Mouse (Mus musculus): ENCODE results near the gene Zfp790.
A peak's percentile ranks its signal among the peaks of the same experiment; 100 is the strongest.

The Zfp790 gene

DNA sequence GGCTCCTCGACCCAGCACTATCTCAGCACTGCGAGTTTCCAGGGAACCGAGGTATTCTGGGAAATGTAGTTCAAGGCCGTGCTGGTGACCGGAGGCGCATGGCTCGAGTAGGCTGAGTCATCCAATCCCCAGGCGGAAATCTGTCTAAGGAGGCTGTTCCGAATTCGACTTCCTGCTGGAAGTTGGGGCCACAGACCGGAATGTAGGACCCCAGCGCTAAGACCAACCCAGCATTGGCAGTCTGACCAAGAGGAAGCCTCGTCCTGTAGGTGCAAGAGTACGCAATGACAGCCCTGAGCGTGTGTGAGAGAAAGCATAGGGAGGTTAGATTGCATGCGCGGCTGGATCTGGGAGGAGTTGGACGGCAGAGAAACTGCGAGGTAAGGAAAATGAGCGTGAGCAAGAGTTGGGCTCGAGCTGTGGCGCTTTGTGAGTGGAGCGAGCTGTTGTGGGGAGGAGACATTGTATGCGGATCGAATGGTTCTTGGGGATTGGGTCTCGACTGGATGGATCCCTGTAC, at the start of gene Zfp790:
Gene Zfp790, plus strand, starts transcription at position 205 of the 520 bp plus-strand sequence.
- peak; percentile 99 for DNase-seq (ENCODE audit: low read depth, low spot score)

GRCm38 (mm10) chr7:29767058-29767686, 48.7 kb upstream of the Zfp790 start:
- DNase-seq (ENCODE audit: low read depth, low spot score): peak; percentile 97

DNA sequence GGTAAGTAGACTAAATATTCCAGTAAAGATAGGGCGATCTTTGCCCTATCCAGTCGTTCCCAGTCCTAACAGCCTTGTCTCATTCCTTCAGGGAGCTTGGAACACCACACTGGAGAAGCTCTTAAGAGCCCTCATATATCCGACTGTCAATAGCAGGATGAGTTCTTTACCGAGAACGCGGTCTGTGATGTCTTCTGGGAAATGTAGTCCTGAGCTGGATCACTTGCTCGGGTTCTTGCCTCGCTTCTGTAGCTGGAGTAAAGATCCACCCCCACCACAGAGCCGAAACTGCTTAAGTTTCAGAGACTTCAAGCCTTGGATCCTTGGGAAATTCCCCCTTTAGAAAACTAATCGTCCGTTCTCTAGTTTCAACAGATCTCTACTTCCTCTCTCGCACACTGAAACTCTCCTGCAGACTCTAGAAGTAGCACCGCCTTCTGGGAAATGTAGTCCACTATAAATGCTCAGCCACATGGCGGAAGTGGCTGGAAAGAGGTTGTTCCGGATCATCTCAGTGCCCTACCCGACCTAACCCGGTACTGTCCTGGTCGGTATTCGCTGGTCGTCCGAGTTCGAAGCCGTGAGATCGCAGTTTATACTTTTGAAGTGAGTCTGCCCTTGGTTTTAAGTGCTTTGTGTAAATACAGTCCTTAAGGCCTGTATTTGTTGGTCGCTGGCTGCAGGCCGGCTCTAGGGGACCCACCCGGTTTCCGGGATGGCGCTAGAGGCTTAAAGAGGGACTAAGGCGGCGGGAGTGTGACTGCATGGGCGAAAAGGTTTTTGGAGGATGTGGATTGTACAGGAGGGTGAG, 47.6 kb upstream of the Zfp790 start, which contains the start of gene Zfp84:
Gene Zfp84, plus strand, starts transcription at position 463 of the 811 bp plus-strand sequence.
- DNase-seq (ENCODE audit: low read depth, low spot score): peak; percentile 98

GRCm38 (mm10) chr7:29768980-29769379, 46.9 kb upstream of the Zfp790 start:
- DNase-seq (ENCODE audit: low read depth, low spot score): no peak

GRCm38 (mm10) chr7:29773503-29773902, 42.4 kb upstream of the Zfp790 start:
- DNase-seq (ENCODE audit: low read depth, low spot score): no peak

GRCm38 (mm10) chr7:29774371-29774770, 41.5 kb upstream of the Zfp790 start:
- no peak for DNase-seq (ENCODE audit: low read depth, low spot score)

DNA sequence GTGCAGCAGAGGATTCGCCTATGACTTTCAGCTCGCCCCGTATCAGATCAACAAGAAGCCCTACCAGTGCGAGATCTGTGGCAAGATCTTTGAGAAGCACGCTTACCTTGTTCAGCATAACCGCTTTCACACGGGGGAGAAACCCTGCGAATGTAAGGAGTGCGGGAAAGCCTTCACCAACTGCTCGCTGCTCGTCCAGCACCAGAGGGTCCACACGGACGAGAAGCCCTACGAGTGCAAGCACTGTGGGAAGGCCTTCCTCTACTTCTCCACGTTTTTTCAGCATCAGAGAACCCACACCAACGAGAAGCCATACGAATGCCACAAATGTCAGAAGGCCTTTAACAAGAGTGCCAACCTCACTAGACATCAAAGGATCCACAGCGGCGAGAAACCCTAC, 39.3 kb upstream of the Zfp790 start:
- DNase-seq (ENCODE audit: low read depth, low spot score): no peak

DNA sequence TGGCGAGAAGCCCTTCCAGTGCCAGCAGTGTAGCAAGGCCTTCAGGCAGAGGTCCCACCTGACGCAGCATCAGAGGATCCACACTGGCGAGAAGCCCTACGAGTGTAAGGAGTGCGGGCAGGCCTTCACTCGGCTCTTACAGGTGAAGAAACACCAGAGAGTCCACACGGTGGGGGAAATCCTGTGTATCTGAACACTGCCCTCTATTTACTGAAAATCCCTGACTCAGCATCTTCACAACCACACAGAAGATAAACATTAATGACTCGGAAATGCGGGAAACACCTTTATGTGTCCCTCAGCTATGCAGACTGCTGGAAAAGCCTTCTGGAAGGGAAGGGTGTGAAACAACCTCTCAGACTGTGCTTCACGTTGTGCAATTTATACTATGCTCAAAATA, 38.5 kb upstream of the Zfp790 start:
- DNase-seq (ENCODE audit: low read depth, low spot score): no peak

GRCm38 (mm10) chr7:29783871-29784551, 31.9 kb upstream of the Zfp790 start, which contains the start of gene Zfp30:
Gene Zfp30, plus strand, starts transcription at chr7:29783998.
- peak; percentile 97 for DNase-seq (ENCODE audit: low read depth, low spot score)

- peak; percentile 41 for DNase-seq (ENCODE audit: low read depth, low spot score)
Observed at GRCm38 (mm10) chr7:29785023-29785422, 30.9 kb upstream of the Zfp790 start.

GRCm38 (mm10) chr7:29785888-29786287, 30.0 kb upstream of the Zfp790 start:
- no peak for DNase-seq (ENCODE audit: low read depth, low spot score)

GRCm38 (mm10) chr7:29792906-29793305, 23.0 kb upstream of the Zfp790 start:
- DNase-seq (ENCODE audit: low read depth, low spot score): no peak

DNA sequence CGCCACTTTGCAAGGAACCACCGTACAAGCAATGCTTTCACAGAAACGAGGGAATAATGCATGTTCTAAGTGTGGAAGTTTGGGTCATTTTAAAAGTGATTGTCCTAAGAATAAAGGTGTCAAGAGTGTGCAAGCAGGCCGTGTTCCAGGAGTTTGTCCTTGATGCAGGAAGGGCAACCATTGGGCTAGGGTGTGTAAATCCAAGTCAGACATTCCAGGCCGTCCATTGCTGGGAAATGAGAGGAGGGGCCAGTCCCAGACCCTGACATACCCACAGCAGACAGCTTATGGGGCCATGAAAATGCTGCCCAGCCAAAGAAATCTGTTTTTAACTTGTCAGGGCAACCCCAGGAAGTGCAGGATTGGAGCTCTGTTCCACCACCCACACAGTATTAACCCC, 8.9 kb upstream of the Zfp790 start:
- DNase-seq (ENCODE audit: low read depth, low spot score): no peak

DNA sequence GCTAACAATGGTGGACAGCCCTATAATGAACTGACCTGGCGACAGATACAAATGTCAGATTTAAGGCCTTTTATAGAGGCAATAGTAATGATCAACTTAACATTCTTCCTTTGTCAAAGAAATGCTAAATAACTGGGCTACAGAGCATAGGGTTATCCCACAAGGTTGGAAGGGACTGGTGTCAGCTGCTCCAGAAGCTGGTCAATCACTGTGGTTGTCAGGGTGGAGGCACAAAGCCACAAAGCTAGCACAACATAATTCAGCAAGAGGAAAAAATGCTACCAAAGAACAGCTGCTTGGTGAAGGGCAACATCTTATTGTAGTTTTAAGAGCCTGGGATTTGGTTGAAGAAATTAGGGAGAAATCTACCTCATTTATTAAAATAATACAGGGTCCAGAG, 3.7 kb upstream of the Zfp790 start:
- DNase-seq (ENCODE audit: low read depth, low spot score): no peak

DNA sequence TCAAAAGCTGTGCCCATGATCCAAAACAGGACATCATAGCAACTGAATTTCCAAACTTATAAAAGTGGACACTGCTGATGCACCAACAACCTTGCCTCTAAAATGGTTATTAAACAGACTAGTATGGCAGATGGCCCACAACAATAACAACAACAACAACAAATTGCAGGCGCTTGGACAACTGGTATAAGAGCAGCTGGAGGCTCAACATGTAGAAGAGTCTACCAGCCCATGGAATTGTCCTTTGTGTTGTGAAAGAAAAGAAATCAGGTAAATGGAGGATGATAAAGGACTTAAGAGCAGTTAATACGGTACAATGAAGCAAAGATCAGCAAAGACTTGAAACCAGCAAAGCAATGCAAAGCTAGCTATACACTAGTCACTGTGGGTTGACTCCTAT, 1.5 kb upstream of the Zfp790 start:
- DNase-seq (ENCODE audit: low read depth, low spot score): no peak

- DNase-seq (ENCODE audit: low read depth, low spot score): no peak
Observed at GRCm38 (mm10) chr7:29815061-29815784, 691 bp upstream of the Zfp790 start.

DNA sequence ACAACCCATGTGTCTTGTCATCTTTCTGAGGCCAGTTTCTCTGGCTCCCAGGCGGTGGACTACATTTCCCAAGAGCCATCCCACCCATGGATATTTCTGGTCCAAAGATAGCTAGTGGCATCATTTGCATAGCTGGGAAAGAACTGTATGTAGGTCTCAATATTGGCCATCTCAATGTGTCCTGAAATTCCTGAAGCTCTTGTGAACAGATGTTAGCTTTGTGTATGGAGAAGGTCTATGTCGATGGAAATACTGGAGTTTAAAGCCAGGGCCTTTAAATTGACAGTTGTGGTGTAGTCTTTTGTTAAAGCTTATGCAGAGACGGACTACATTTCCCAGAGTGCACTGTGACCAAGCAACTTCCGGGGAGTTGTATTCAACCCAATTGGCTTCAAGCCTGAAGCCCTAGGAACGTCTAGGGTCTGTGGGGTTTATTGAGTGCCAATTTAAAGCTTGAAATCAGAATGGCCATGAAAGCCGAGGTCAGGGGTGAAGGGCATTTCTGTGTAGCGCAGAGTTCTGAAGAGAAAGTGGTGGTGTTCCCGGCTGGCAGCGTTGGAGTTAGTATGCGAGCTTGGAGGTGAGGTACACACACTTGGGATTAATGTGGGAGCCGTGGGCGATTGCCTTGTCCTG, 2.8 kb downstream of the Zfp790 start:
- peak; percentile 96 for DNase-seq (ENCODE audit: low read depth, low spot score)

GRCm38 (mm10) chr7:29828001-29828400, 12.1 kb downstream of the Zfp790 start:
- DNase-seq (ENCODE audit: low read depth, low spot score): no peak

DNA sequence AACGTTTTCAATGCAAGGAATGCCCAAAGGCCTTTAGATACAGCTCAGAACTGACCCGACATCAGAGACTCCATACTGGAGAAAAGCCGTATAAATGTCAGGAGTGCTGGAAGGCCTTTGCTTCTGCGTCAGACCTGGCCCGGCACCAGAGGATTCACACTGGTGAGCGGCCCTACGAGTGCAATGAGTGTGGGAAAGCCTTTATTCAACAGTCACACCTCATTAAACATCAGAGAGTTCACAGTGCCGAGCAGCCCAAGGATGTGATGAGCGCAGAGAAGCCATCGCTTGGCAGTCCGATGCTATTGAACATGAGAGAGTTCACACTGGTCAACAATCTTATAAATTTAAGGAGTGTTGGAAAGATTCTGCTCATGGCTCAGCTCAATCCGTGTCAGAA, 13.9 kb downstream of the Zfp790 start:
- no peak for DNase-seq (ENCODE audit: low read depth, low spot score)

DNA sequence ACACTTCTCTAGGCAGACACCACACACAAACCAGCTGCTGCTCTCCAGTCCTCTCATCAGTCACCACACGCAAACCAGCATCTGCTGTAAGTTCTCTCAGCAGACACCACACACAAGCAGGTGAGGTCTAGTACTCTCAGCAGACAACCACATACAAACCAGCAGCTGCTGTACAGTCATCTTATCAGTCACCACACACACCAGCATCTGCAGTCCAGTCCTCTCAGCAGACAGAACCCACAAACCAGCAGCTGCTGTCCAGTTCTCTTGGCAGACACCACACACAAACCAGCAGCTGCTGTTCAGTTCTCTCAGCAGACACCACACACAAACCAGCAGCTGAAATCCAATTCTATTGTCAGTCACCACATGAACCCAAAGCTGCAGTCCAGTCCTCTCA, 20.9 kb downstream of the Zfp790 start:
- no peak for DNase-seq (ENCODE audit: low read depth, low spot score)

GRCm38 (mm10) chr7:29839256-29839655, 23.3 kb downstream of the Zfp790 start:
- no peak for DNase-seq (ENCODE audit: low read depth, low spot score)
